Mouse (Mus musculus) brain, embryonic 14.5 days (tissue): Measurements from ENCODE around the gene Ubr7.

Experiments used
- CTCF ChIP-seq: fragments of 200-500 bp; IDR thresholded peaks from 2 replicates; pipeline ENCODE4 v1.5.1; 2012; ENCODE audit warnings: inconsistent platforms, mild to moderate bottlenecking, moderate library complexity, borderline replicate concordance; ENCODE audit not compliant: insufficient read depth, insufficient read length; ENCODE audit errors: extremely low read depth
- POLR2A ChIP-seq: fragments of 200-500 bp; IDR thresholded peaks from 2 replicates; pipeline ENCODE4 v1.6.1; 2012; ENCODE audit warnings: mild to moderate bottlenecking, inconsistent platforms, borderline replicate concordance; ENCODE audit not compliant: poor library complexity, insufficient read depth, insufficient read length, severe bottlenecking; ENCODE audit errors: extremely low read depth

- TF ChIP-seq POLR2A (no peak), CTCF (no peak)
These were observed 35.3 kb upstream of the Ubr7 start for GRCm38 (mm10) chr12:102722451-102722850.
